Mouse (Mus musculus) hindbrain, embryonic 15.5 days (tissue): ENCODE data around the gene Ckmt2. TPM values are rescaled to one million over a fixed set of nuclear protein-coding genes. Genes with fewer than 3 reads are reported as not detected.

Experiments used
- ATAC-seq: fragments of 200-750 bp; cut with Nextera tagmentation; 2 replicates; pipeline ENCODE4 v1.8.0; 2017; ENCODE audit warnings: low read depth, moderate number of reproducible peaks, moderate TSS enrichment; ENCODE audit not compliant: low FRiP score
- H3K27ac ChIP-seq: fragments of 300-500 bp; sonication (generic); replicated peaks from 2 replicates; pipeline ENCODE4 v1.5.1; 2015; ENCODE audit warnings: mild to moderate bottlenecking, inconsistent platforms
- H3K27me3 ChIP-seq: fragments of 300-500 bp; sonication (generic); 2 replicates; pipeline ENCODE4 v1.6.1; 2015; ENCODE audit warnings: control low read depth, inconsistent platforms
- H3K36me3 ChIP-seq: fragments of 300-500 bp; sonication (generic); 2 replicates; pipeline ENCODE4 v1.6.1; 2015; ENCODE audit warnings: control low read depth, inconsistent platforms
- H3K4me1 ChIP-seq: fragments of 300-500 bp; sonication (generic); replicated peaks from 2 replicates; pipeline ENCODE4 v1.6.1; 2015; ENCODE audit warnings: control low read depth, inconsistent platforms
- H3K4me2 ChIP-seq: fragments of 300-500 bp; sonication (generic); 2 replicates; pipeline ENCODE4 v1.6.1; 2015; ENCODE audit warnings: moderate library complexity, mild to moderate bottlenecking, inconsistent platforms
- H3K4me3 ChIP-seq: fragments of 300-500 bp; sonication (generic); 2 replicates; pipeline ENCODE4 v1.5.1; 2015; ENCODE audit warnings: mild to moderate bottlenecking, inconsistent platforms
- H3K9ac ChIP-seq: fragments of 300-500 bp; sonication (generic); 2 replicates; pipeline ENCODE4 v1.6.1; 2015; ENCODE audit warnings: inconsistent platforms
- H3K9me3 ChIP-seq: fragments of 300-500 bp; sonication (generic); 2 replicates; pipeline ENCODE4 v1.6.1; 2016; ENCODE audit warnings: control low read depth, inconsistent platforms
- WGBS: fragments of 180-500 bp; shearing (Covaris S2); methylation state at CpG from one replicate; pipeline ENCODE4 v1.1.7; 2015; 5-methylcytosine and 5-hydroxymethylcytosine counted together
- polyA plus RNA-seq: library from polyadenylated mRNA; unstranded; fragments of >200 nt; fragmentation: Nextera tagmentation; extraction: Ambion mirVana; gene quantifications from 2 replicates; pipeline ENCODE4 v1.2.1, GENCODE M21; 2015

Ckmt2 gene
- polyA plus RNA-seq, 1 experiment from 2014 or later, result not detected

GRCm38 (mm10) chr13:91893132-91893531 lies 16.4 kb upstream of the Ckmt2 start:
- H3K4me2 ChIP-seq, result no peak overlapping the region
- no peaks in the 10 kb centered on the region for H3K27me3 ChIP-seq
- no peaks in the 10 kb centered on the region for H3K9me3 ChIP-seq
- H3K9ac ChIP-seq, result no peak overlapping the region
- no peak overlapping the region for H3K4me3 ChIP-seq
- H3K36me3 ChIP-seq, result no peaks in the 10 kb centered on the region
- H3K27ac ChIP-seq, result no peak overlapping the region
- WGBS, result 80% methylated on average over 6 of the region's 6 CpGs
- no peak for ATAC-seq
- H3K4me1 ChIP-seq, result no peaks in the 10 kb centered on the region

- Histone ChIP-seq H3K4me2 (no peak overlapping the region), H3K4me3 (no peak overlapping the region), H3K27me3 (no peaks in the 10 kb centered on the region), H3K4me1 (no peaks in the 10 kb centered on the region), H3K9ac (no peak overlapping the region), H3K9me3 (no peaks in the 10 kb centered on the region), H3K36me3 (no peaks in the 10 kb centered on the region), H3K27ac (no peak overlapping the region)
- ATAC-seq, result peak; percentile 51; the same call in 1 of the 2 replicates
- 69% methylated on average over 6 of the region's 6 CpGs for WGBS
Measured at GRCm38 (mm10) chr13:91890031-91890619, 13.4 kb upstream of the Ckmt2 start.

GRCm38 (mm10) chr13:91884714-91885386 lies 8.2 kb upstream of the Ckmt2 start:
- peak; percentile 54; the same call in 1 of the 2 replicates for ATAC-seq

GRCm38 (mm10) chr13:91881837-91882480 lies 5.3 kb upstream of the Ckmt2 start:
- no peaks in the 10 kb centered on the region for H3K9me3 ChIP-seq
- no peaks in the 10 kb centered on the region for H3K4me1 ChIP-seq
- H3K9ac ChIP-seq, result no peak overlapping the region
- WGBS, result 60% methylated on average over 9 of the region's 9 CpGs
- H3K27ac ChIP-seq, result no peak overlapping the region
- H3K36me3 ChIP-seq, result no peaks in the 10 kb centered on the region
- no peak overlapping the region for H3K4me2 ChIP-seq
- no peak overlapping the region for H3K4me3 ChIP-seq
- H3K27me3 ChIP-seq, result no peaks in the 10 kb centered on the region
- no peak for ATAC-seq

More at GRCm38 (mm10) chr13:91884714-91885386, 8.2 kb upstream of the Ckmt2 start:
- Histone ChIP-seq H3K9me3 (no peaks in the 10 kb centered on the region), H3K9ac (no peak overlapping the region), H3K27ac (no peak overlapping the region), H3K27me3 (no peaks in the 10 kb centered on the region), H3K4me3 (no peak overlapping the region), H3K36me3 (no peaks in the 10 kb centered on the region), H3K4me2 (no peak overlapping the region), H3K4me1 (no peaks in the 10 kb centered on the region)
- WGBS, result 84% methylated on average over 5 of the region's 5 CpGs

- no peaks in the 10 kb centered on the region for H3K4me1 ChIP-seq
- 82% methylated on average over 4 of the region's 4 CpGs for WGBS
- no peaks in the 10 kb centered on the region for H3K27me3 ChIP-seq
- no peak overlapping the region for H3K4me2 ChIP-seq
- no peak overlapping the region for H3K4me3 ChIP-seq
- H3K27ac ChIP-seq, result no peak overlapping the region
- no peak overlapping the region for H3K9ac ChIP-seq
- no peak for ATAC-seq
- H3K36me3 ChIP-seq, result no peaks in the 10 kb centered on the region
- no peaks in the 10 kb centered on the region for H3K9me3 ChIP-seq
Measured at GRCm38 (mm10) chr13:91880256-91880655, 3.6 kb upstream of the Ckmt2 start.

GRCm38 (mm10) chr13:91877996-91878395 lies 1.3 kb upstream of the Ckmt2 start:
- 86% methylated on average over 3 of the region's 3 CpGs for WGBS
- H3K4me3 ChIP-seq, result no peak overlapping the region
- no peak for ATAC-seq

GRCm38 (mm10) chr13:91877350-91877749 lies 665 bp upstream of the Ckmt2 start:
- 88% methylated on average over 10 of the region's 10 CpGs for WGBS
- Histone ChIP-seq H3K9me3 (no peaks in the 10 kb centered on the region), H3K4me1 (no peaks in the 10 kb centered on the region), H3K9ac (no peak overlapping the region), H3K36me3 (no peaks in the 10 kb centered on the region), H3K27me3 (no peaks in the 10 kb centered on the region), H3K4me2 (no peak overlapping the region), H3K27ac (no peak overlapping the region), H3K4me3 (no peak overlapping the region)
- ATAC-seq, result no peak

More at GRCm38 (mm10) chr13:91877996-91878395, 1.3 kb upstream of the Ckmt2 start:
- no peak overlapping the region for H3K9ac ChIP-seq
- H3K9me3 ChIP-seq, result no peaks in the 10 kb centered on the region
- no peaks in the 10 kb centered on the region for H3K36me3 ChIP-seq
- no peaks in the 10 kb centered on the region for H3K27me3 ChIP-seq
- no peak overlapping the region for H3K4me2 ChIP-seq
- H3K27ac ChIP-seq, result no peak overlapping the region
- H3K4me1 ChIP-seq, result no peaks in the 10 kb centered on the region

GRCm38 (mm10) chr13:91875581-91875980 lies 1.1 kb downstream of the Ckmt2 start:
- H3K4me1 ChIP-seq, result no peaks in the 10 kb centered on the region
- H3K27ac ChIP-seq, result no peak overlapping the region
- no peaks in the 10 kb centered on the region for H3K9me3 ChIP-seq
- no peak overlapping the region for H3K9ac ChIP-seq
- no peaks in the 10 kb centered on the region for H3K27me3 ChIP-seq
- H3K4me3 ChIP-seq, result no peak overlapping the region
- no peak overlapping the region for H3K4me2 ChIP-seq
- no peak for ATAC-seq
- WGBS, result 39% methylated on average over 2 of the region's 2 CpGs
- no peaks in the 10 kb centered on the region for H3K36me3 ChIP-seq

GRCm38 (mm10) chr13:91874565-91874964 lies 2.1 kb downstream of the Ckmt2 start:
- H3K9me3 ChIP-seq, result no peaks in the 10 kb centered on the region
- no peaks in the 10 kb centered on the region for H3K4me1 ChIP-seq
- H3K4me3 ChIP-seq, result no peak overlapping the region
- H3K36me3 ChIP-seq, result no peaks in the 10 kb centered on the region
- no peak overlapping the region for H3K4me2 ChIP-seq
- H3K9ac ChIP-seq, result no peak overlapping the region
- no peak overlapping the region for H3K27ac ChIP-seq
- H3K27me3 ChIP-seq, result no peaks in the 10 kb centered on the region
- ATAC-seq, result no peak
- whole genome bisulfite sequencing, result 82% methylated on average over 7 of the region's 7 CpGs

- Histone ChIP-seq H3K36me3 (no peaks in the 10 kb centered on the region), H3K27ac (no peak overlapping the region), H3K9me3 (no peaks in the 10 kb centered on the region), H3K4me2 (no peak overlapping the region), H3K4me3 (no peak overlapping the region), H3K9ac (no peak overlapping the region), H3K4me1 (no peaks in the 10 kb centered on the region), H3K27me3 (no peaks in the 10 kb centered on the region)
- 85% methylated on average over 7 of the region's 7 CpGs for WGBS
- ATAC-seq, result no peak
Measured at GRCm38 (mm10) chr13:91873734-91874329, 2.9 kb downstream of the Ckmt2 start.

- H3K27ac ChIP-seq, result no peak overlapping the region
- no peak for ATAC-seq
- WGBS, result 85% methylated on average over 1 of the region's 1 CpGs
Measured at GRCm38 (mm10) chr13:91868577-91868976, 8.1 kb downstream of the Ckmt2 start.

GRCm38 (mm10) chr13:91858835-91859234 lies 17.9 kb downstream of the Ckmt2 start:
- no peak overlapping the region for H3K9ac ChIP-seq
- H3K4me1 ChIP-seq, result no peaks in the 10 kb centered on the region
- ATAC-seq, result no peak
- no peaks in the 10 kb centered on the region for H3K36me3 ChIP-seq
- WGBS, result 73% methylated on average over 7 of the region's 7 CpGs
- H3K27ac ChIP-seq, result no peak overlapping the region
- no peak overlapping the region for H3K4me3 ChIP-seq
- H3K4me2 ChIP-seq, result no peak overlapping the region
- no peaks in the 10 kb centered on the region for H3K27me3 ChIP-seq
- H3K9me3 ChIP-seq, result no peaks in the 10 kb centered on the region

More at GRCm38 (mm10) chr13:91868577-91868976, 8.1 kb downstream of the Ckmt2 start:
- no peak overlapping the region for H3K4me2 ChIP-seq
- no peak overlapping the region for H3K9ac ChIP-seq
- H3K4me3 ChIP-seq, result no peak overlapping the region
- no peaks in the 10 kb centered on the region for H3K36me3 ChIP-seq
- no peaks in the 10 kb centered on the region for H3K27me3 ChIP-seq
- H3K4me1 ChIP-seq, result no peaks in the 10 kb centered on the region
- no peaks in the 10 kb centered on the region for H3K9me3 ChIP-seq
